7 mouse cellular contexts compared by ENCODE assay signal in the genomic region with DNA sequence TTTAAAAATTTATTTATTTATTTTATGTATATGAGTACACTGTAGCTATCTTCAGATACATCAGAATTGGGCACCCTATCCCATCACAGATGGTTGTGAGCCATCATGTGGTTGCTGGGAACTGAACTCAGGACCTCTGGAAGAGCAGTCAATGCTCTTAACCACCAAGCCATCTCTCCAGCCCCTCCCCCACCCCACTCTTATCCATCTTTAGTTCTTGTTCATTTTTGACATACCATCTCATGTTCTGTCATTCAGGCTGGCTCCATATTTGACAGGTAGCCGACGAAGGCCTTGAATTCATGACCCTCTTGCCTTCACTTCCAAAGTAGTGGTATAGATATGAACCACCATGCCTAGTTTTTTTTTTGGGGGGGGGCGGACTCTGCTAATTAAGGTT. TPM values are rescaled to one million over a fixed set of nuclear protein-coding genes. Genes with fewer than 3 reads are reported as not detected.
"Had no signal": no experiment of that assay in that cellular context is flagged by ENCODE, and none has a peak within 500 bp of the region (broad histone marks: within the 10 kb centered on the region; RNA-seq: fewer than 3 reads in every experiment).

No protein-coding gene starts in this region.

RNA-seq across cellular contexts. Expression of a gene that starts 36.4 kb away (rescaled TPM):
- total RNA-seq: liver, adult 2 months; megakaryocyte progenitor cell, adult 5-6 weeks; megakaryocyte, adult 5-6 weeks; monocyte, adult 5-6 weeks had no signal
- polyA plus RNA-seq: liver, adult 2 months; liver, postnatal 0 days; macrophage; myocyte had no signal
